Mouse (Mus musculus) heart, postnatal 36 days (tissue): ENCODE data around the gene Cdx2. TPM values are rescaled to one million over a fixed set of nuclear protein-coding genes. Genes with fewer than 3 reads are reported as not detected.

Experiments used
- DNase-seq, 2 experiments: peaks; one replicate each; pipeline ENCODE4 v3.0.0; 2021 to 2022
- intact Hi-C: fragments of 180-260 bp; cut with DNase I; formaldehyde crosslinking; loops from one replicate; pipeline ENCODE4 v1.15.1; 2025
- total RNA-seq, 2 experiments: library from RNA; stranded (reverse); gene quantifications; 2 replicates each; pipeline ENCODE4 v1.2.3; 2021

The Cdx2 gene
- total RNA-seq: not detected

- intact Hi-C loops: no loop called here
- DNase-seq: no peak
Measured at GRCm38 (mm10) chr5:147306638-147307397, at the start of gene Cdx2. Gene Cdx2, minus strand, starts transcription at chr5:147307270.

DNA sequence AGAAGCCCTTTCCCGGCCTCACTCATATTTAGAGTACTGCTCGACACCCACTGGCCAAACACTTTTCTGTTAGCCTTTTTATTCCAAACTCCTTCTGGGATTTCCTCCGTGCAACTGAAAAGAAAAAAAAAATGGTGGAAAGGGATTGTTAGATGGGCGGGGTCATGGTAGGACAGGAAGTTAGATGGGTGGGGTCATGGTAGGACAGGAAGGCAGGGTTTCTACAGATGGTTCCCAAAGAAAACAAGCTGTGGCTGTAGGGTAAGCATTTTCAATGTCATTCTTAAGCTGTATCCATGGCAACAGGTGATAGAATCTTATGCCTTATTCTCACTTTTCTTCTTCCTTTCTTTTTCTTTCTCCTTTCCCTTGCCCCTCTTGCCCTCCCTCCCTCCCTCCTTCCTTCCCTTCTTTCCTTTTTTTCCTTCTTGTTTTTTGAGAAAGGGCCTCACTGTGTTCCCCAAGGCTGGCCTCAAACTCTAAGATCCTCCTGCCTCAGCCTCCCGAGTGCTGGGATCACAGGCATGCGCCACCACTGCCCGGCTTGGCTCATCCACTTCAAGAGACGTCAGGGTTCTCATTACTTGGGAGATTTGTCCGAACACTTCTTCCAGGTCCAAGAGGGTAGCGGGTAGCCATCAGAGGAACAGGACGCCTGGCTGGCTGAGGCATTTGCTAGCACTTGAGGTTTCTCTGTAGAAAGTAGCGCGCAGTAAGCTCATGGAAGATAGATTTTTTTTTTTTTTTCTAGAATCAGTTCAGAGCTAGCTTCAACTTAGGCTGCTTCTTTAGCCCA is 49.4 kb upstream of the Cdx2 start:
- no peak for DNase-seq
- intact Hi-C loops: no loop called here

DNA sequence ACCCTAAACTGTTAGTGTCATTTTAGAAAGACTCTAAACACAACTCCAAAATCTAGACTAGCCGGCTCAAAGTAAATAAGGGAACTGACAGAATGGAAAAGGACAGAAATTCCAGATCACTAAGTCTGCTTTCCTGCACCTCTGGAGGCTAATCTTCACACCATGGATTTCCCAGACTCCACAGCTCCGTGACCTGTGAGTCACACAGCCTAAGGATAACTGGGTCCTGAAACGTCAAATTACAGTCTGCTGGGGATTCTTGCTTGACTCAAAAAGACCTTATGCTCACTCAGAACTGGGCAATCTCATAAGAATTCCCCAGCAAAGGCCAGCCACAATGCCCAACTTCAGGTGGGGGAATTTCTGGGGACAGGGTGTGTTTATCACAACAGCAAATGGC is 48.7 kb upstream of the Cdx2 start:
- intact Hi-C loops: no loop called here
- no peak for DNase-seq

GRCm38 (mm10) chr5:147354985-147355384 is 47.9 kb upstream of the Cdx2 start:
- intact Hi-C loops: no loop called here
- DNase-seq: no peak

GRCm38 (mm10) chr5:147354161-147354780 is 47.2 kb upstream of the Cdx2 start:
- DNase-seq: no peak
- intact Hi-C loops: no loop called here

DNA sequence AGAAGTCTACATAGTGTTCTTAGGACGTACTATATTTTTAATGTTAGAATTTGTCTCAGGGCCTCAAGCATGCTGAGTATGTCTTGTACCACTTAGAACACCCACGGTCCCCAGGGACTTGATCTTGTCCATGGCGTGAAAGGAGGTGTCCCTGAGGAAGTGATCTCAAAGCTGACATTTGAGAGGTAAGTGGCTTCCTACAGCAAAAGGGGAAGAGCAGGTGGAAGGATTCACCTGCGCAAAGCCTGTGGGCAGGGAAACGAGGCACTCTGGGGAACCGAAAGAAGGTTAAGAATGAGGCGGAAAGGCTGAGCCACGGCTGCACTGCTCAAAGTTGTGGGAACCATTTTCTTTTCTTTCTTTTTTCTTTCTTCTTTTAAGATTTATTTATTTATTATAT is 44.9 kb upstream of the Cdx2 start:
- intact Hi-C loops: no loop called here

DNA sequence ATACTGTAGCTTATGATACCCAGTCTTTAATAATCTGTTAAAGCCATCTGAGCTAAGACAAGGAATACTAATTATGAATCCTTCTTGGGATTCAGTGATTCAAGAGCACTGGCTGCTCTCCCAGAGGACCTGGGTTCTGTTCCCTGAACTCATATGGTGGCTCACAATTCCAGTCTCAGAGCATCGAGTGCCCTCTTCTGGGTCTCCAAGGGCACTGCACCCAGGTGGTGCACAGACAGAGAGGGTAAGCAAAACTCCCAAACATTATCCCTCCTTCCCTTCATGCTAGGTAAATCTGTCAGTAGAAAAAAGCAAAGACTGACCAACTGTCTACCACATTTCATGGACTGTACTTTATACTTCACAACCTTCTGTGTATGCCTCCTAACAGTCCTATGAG is 38.9 kb upstream of the Cdx2 start:
- no peak for DNase-seq
- intact Hi-C loops: no loop called here

More for the DNA sequence above, 44.9 kb upstream of the Cdx2 start:
- DNase-seq: no peak

GRCm38 (mm10) chr5:147343904-147344303 is 36.8 kb upstream of the Cdx2 start:
- DNase-seq: no peak
- intact Hi-C loops: no loop called here

GRCm38 (mm10) chr5:147342901-147343300 is 35.8 kb upstream of the Cdx2 start:
- intact Hi-C loops: no loop called here
- no peak for DNase-seq

DNA sequence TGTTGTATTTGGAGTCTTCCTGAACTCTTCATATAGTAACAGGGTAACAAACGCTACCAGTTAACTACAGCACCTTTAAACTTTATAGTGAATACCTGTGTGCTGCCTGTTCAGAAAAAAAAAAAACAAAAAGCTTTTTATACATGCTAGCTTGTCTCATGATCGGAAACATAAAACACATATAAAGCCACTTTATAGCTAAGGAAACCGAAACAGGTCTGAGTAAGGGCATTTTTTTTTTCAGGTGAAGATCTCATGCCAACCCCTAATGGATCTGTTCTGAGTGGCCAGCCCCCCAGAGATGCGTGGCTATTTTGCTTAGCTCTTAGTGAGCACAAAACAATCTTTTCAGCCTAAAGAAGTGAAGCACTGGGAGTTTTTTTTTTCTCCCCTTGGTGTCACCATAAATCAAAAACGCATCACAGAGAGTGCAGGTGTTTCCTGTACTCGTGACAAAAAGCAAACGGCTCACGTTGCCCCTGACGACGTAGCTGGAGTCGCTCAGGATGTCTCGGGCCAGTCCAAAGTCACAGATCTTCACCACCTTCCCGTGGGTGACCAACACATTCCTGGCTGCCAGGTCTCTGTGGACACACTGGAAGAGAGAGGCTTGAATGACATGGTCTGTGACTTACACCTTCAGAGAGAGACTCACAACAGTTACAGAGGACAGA is 33.8 kb upstream of the Cdx2 start:
- intact Hi-C loops: no loop called here
- no peak for DNase-seq

DNA sequence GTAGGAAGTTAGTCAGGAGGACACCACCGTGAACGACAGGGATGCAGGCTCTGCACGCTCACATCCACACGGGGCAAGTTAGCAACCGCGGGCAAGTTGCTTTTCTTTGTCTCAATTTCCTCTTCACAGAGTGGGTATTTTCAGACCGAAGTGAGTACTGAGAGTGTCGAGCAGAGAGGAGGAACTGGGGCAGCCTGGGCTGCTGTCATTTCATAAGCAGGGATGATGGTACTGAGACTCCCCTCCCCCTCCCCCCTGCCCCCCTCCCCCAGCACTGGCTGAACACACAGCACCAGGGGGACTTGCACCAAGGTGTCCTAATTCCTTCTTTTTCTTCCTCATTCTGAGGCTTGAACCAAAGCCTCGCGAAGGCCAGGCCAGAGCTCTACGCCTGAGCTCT is 32.5 kb upstream of the Cdx2 start:
- intact Hi-C loops: no loop called here
- no peak for DNase-seq

- intact Hi-C loops: no loop called here
- no peak for DNase-seq
Measured at GRCm38 (mm10) chr5:147338967-147339366, 31.9 kb upstream of the Cdx2 start.

DNA sequence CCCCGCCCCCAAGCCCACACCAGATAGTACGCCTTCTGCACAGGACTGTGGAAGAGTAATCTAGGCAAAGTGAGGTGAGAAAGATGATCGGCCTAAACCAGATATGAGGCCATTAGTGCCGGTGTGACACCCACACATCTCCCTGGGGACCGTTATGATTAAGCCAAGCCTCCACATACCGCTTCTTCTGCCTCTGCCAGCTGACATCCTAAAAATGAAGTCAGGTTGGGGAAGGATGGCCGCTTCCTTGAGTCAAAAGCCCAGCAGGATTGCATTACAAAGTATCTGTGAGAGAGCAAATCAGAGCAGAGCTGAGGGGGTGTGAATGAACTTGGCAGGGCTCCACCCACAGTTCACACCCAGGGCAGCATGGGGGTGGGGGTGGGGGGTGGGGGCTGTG is 25.6 kb upstream of the Cdx2 start:
- intact Hi-C loops: no loop called here
- DNase-seq: no peak

DNA sequence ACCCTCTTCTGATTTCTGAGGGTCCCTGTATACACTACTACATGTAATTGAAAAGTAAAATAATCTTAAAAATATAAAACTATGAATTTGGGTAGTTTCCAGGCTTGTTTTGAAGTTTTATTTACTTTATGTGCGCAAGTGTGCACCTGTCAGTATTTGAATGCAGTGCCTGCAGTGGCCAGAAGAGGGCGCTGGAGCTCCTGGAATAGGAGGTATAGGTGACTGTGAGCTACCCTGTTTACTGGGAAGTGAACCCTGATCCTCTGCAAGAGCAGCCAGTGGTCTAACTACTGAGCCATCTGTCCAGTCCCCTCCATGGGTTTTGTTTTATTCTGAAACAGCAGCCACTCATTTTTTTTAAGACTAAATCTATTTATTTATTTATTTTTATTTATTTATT is 24.5 kb upstream of the Cdx2 start:
- intact Hi-C loops: no loop called here
- peak; percentile 14 to 49 for DNase-seq

- no peak for DNase-seq
- intact Hi-C loops: no loop called here
Measured at GRCm38 (mm10) chr5:147329946-147330345, 22.9 kb upstream of the Cdx2 start.

- intact Hi-C loops: no loop called here
- no peak for DNase-seq
Measured at GRCm38 (mm10) chr5:147327636-147328035, 20.6 kb upstream of the Cdx2 start.

- DNase-seq: no peak
- intact Hi-C loops: no loop called here
Measured at GRCm38 (mm10) chr5:147325931-147326330, 18.9 kb upstream of the Cdx2 start.

DNA sequence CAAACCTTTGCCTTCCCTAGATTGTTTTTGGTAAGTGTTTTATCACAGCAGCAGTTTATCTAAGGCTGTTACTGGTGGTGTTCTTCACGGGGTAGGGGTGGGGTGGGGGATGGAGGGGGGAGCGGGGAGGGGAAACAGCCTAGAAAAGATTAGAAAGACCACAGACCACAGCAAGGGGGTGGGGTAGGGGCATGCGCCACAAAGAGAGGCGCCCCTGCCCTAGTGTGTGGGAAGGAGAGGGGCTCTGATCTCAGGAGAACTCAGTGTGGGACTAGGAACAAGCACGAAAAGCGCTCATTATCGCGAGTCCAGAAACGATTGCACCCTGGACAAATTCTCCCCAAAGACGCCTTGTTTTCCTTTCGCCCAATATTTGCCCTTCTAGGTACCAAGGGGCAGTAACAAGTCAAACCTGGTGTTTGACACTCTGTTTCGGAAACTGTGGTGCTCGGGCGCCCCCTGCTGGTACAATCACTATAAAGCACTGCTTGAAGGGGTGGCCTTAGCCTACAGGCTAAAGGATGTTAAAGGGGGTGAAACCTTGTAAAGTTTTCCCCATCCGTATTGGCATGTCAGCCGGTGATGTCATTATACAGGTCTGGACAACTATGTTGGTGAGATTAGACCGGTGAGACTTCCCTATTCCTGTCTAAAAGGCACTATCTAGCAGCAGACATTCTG is 16.3 kb upstream of the Cdx2 start:
- DNase-seq: peak; percentile 62 to 82
- intact Hi-C loops: loop anchor here (5.0 kb wide), 1 partner anchor 621 kb away; no protein-coding TSS in a partner anchor

- intact Hi-C loops: loop anchor here (5.0 kb wide), 1 partner anchor 620 kb away; no protein-coding TSS in a partner anchor
- DNase-seq: no peak
Measured at GRCm38 (mm10) chr5:147322183-147322582, 15.1 kb upstream of the Cdx2 start, which contains the start of gene Urad. Gene Urad, minus strand, starts transcription at chr5:147322440.

- intact Hi-C loops: loop anchor here (1.0 to 5.0 kb wide), 7 partner anchors 92 to 645 kb away; no protein-coding TSS in a partner anchor
- no peak for DNase-seq
Measured at GRCm38 (mm10) chr5:147319653-147320052, 12.6 kb upstream of the Cdx2 start.
